Mouse (Mus musculus) 3134 (cell line): ENCODE results near the gene Kxd1.

Experiments used
- DNase-seq: peaks from one replicate; pipeline ENCODE4 v3.0.0-alpha.2; 2011; ENCODE audit warnings: low spot score; ENCODE audit not compliant: insufficient read length; ENCODE audit errors: extremely low read depth

Gene Kxd1

DNA sequence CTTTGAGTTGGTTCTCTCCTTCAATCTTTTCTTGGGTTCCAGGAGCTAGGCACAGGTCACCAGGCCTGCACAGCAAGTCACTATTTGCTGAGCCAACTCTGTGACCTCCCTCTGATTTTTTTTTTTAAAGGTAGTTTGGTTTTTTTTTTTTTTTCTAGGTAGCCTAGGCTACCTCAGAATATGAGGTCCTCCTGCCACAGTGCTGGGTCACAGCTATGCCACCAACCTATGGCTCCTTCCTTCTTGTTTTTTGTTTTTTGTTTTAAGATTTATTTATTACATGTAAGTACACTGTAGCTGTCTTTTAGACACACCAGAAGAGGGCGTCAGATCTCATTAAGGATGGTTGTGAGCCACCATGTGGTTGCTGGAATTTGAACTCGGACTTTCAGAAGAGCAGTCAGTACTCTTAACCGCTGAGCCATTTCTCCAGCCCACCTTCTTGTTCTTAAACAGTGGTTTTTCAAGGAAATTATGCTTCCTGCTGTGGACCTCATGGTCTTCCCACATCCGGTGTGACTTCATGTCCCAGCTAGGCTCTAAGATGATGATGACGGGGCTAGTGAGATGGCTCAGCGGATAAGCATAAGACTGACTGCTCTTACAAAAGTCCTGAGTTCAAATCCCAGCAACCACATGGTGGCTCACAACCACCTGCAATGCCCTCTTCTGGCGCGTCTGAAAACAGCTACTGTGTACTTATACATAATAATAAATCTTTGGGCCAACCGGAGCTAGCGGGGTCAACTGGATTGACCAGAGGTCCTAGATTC, 21.8 kb upstream of the Kxd1 start:
- no peak for DNase-seq

GRCm38 (mm10) chr8:70547762-70548161, 20.0 kb upstream of the Kxd1 start:
- DNase-seq, result no peak

DNA sequence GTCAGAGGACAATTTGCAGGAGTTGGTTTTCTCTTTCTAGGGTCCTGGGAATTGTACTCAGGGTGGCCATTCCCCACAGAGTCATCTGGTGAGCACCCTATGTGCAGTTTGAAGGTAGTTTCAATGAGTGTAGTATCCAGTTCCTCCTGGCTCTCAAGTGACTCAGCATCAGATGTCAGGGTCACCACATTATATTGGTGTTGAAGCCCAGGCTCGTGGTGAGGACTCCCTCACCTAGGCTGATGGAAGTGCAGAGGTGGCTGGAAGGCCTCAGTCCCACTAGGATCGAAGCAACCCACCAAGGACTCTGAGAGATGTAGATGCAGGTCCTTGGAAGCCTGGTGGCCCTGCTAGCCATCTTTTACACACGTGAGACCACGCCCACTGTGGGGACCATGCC, 18.7 kb upstream of the Kxd1 start:
- DNase-seq, result no peak

- peak; percentile 67 for DNase-seq
These were observed 16.5 kb upstream of the Kxd1 start for GRCm38 (mm10) chr8:70544200-70544687.

DNA sequence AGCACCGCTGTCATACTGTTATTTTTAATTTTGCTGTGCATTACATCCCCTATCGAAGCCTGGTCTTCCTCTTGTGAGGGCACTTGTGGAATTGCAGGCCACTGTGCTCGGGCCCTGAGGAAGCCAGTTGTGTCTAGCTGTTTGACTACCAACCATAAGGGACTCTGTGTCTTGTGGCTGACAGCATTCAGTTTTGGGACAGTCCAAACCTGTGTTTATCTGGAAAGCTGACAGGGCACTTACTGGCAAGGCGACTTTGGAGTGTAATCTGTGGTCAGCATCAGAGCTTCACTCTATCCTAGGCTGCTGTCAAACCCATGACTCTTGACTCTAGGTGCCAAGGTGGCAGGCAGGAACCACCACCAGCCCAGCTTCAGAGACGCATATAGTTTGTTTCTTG, 13.3 kb upstream of the Kxd1 start:
- DNase-seq, result no peak

DNA sequence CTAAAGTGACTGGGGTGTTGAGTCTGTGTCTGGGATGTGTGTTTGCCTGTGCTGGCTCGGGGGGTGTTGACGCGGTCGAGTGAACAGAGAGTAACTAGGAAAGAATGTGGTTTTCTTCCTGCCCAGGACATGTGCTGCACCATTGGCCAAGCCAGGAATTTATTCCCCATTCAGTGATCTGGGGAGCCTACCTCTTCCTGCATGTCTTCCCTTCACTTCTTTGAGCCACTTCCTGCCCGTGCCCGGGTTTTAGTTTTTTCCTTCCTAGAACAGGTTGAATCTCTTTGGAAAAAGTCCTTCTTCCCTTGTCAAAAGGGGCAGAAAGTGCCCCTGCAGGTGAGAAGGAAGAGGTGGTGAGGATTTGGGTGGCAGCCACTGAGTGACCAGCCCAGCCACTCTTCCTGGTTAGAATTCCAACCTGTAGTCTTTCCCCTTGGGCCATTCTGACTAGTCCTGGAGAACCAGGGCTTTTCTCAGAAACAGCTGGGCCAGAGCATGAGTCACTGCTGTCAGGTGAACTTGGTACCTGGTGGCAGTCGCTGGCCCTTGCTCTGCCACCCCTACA, 12.8 kb upstream of the Kxd1 start:
- DNase-seq, result peak; percentile 61

GRCm38 (mm10) chr8:70540013-70540506, 12.3 kb upstream of the Kxd1 start:
- no peak for DNase-seq

GRCm38 (mm10) chr8:70539077-70539813, 11.5 kb upstream of the Kxd1 start, which contains the start of gene Ell:
Ell (plus strand) TSS chr8:70539457.
- DNase-seq, result peak; percentile 98

DNA sequence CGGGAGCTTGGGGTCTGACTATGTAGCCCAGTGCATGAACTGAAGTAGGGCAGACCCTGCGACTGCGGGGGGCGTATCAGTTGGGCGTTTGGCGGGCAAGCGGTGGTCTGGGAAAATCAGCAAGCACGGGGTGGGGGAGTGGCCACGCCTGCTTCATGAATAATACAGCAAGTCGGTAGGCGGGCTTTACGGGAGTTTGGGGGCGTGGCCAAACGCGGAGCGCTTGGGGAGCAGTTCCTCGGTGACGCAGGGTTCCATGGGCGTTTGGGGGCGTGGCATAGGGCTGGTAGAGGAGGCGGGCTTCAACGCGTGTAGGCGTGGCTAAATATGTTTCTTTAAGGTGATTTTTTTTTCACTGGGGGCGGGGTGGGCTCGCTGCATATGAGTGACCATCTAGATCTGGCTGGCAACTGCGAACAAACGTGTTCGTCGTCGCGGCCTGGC, 10.9 kb upstream of the Kxd1 start:
- DNase-seq, result peak; percentile 96

GRCm38 (mm10) chr8:70538024-70538579, 10.3 kb upstream of the Kxd1 start:
- peak; percentile 53 for DNase-seq

DNA sequence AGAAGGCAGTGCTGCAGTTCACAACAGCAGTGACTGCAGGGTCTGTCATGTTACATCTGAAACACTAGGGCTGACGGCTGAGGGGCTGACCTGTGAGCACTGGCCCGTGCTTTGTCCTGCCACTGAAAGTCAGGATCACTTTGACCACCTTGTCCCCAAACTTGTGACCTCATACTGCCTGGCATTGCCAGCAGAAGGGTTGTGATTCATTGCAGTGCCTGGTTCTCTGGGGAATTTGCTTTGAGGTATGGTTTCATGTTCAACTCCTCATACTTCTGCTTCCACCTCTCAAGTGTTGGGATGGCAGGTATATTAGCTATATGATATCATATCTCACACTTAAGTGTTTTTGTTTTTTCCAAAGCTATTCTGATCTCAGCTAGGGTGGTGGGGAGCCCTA, 7.9 kb upstream of the Kxd1 start:
- no peak for DNase-seq

DNA sequence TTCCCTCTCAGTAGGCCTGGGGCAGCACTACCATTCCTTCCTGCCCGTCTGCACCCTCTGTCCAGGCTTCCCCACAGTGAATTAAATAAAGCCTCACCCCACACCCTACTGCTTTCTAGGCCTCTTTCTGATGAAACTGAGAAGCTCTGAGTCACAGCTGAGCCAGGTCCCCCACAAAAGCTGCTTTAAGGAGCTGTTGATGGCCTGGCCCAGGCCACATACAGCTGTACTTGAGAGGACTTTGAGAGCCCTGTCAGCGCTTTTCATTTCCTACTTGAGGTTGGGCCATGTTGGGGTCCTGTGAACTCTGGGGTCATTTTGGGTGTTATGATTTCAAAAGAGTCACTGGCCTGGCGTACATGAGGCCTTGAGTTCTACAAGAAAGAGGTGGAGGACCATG, 7.5 kb upstream of the Kxd1 start:
- DNase-seq, result no peak

- no peak for DNase-seq
These were observed 6.5 kb upstream of the Kxd1 start for GRCm38 (mm10) chr8:70534281-70534680.

GRCm38 (mm10) chr8:70530314-70530713, 2.6 kb upstream of the Kxd1 start:
- DNase-seq, result no peak

- DNase-seq, result no peak
These were observed 2.0 kb upstream of the Kxd1 start for GRCm38 (mm10) chr8:70529741-70530161.

DNA sequence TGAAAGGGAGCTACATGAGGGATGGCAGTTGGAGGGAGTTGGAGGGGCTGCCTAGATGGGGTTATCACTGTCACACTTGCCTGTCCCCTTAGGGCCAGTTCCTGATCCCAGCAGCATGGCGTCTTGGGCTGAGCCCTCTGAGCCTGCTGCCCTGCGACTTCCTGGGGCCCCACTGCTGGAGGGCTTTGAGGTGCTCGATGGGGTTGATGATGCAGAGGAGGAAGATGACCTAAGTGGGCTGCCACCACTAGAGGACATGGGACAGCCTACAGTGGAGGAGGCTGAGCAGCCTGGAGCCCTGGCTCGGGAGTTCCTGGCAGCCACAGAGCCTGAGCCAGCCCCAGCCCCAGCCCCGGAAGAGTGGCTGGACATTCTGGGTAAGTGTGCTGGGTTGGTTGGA, 1.5 kb upstream of the Kxd1 start:
- DNase-seq, result no peak

GRCm38 (mm10) chr8:70528182-70528797, 534 bp upstream of the Kxd1 start:
- DNase-seq, result no peak

DNA sequence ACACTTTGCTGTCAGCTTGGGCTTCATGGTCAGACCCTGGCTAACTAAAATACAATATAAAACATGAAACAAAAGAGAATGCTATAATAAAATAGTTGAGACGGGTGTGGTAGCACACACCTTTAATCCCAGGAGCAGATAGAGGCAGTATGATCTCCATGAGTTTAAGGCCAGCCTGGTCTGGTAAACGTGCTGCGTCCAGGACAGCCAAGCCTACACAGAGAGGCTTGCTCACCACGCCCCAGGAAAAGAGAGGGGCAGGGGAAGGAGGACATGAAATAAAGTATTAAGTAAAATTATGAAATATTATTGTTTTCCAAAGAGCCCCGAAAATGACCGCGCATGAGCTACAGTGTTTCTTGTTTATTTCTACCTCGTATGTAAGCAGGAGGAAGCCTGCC, 645 bp downstream of the Kxd1 start:
- no peak for DNase-seq

- peak; percentile 94 for DNase-seq
These were observed 5.0 kb downstream of the Kxd1 start for GRCm38 (mm10) chr8:70522592-70523403.

DNA sequence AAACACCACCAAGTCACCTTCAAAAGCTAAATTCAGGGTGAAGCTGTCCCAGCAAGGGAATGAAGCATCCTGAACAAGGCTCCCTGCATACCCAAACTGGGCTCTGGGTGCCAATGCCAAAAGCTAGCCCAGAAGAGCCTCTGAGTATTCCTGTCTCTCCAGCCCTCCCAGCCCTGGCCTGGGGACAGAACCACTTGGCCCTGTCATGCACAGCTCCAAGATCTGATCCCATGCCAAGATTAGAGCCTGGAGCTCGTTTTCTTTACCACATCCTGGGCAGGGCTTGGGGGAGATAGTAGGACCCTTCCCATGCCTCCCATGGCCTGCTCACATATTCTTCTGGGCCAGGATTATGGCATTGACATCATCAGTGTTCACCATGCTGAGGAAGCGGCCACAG, 8.2 kb downstream of the Kxd1 start:
- DNase-seq, result no peak
